Mouse (Mus musculus): ENCODE results near the gene Gm5678. TPM values are rescaled to one million over a fixed set of nuclear protein-coding genes. Genes with fewer than 3 reads are reported as not detected.
"Not testable (repeated sequence)": the region's sequence is repeated elsewhere in the genome, so short reads cannot be mapped to it uniquely, and the experiment has no call there.

Gm5678 gene
- total RNA-seq, 2 experiments from 2014 or later: 2.3 to 4.6 TPM

- DNase-seq (ENCODE audit: low spot score in 2 of 2): peak in 1 of 2 experiments; percentile 1
- no peak for TF ChIP-seq CTCF (conservative IDR thresholded peaks at IDR 0.05)
- H3K27ac ChIP-seq: no peak overlapping the region
- no peak overlapping the region for H3K4me3 ChIP-seq
Measured at GRCm38 (mm10) chr16:93595766-93596165, 32.1 kb upstream of the Gm5678 start.

GRCm38 (mm10) chr16:93596807-93597206 lies 31.1 kb upstream of the Gm5678 start:
- TF ChIP-seq CTCF (conservative IDR thresholded peaks at IDR 0.05): no peak
- peak in 1 of 2 experiments; percentile 0 for DNase-seq (ENCODE audit: low spot score in 2 of 2)
- H3K27ac ChIP-seq: no peak overlapping the region
- no peak overlapping the region for H3K4me3 ChIP-seq

GRCm38 (mm10) chr16:93597551-93597950 lies 30.3 kb upstream of the Gm5678 start:
- no peak overlapping the region for H3K27ac ChIP-seq
- TF ChIP-seq CTCF (conservative IDR thresholded peaks at IDR 0.05): no peak
- peak in 1 of 2 experiments; percentile 5 for DNase-seq (ENCODE audit: low spot score in 2 of 2)
- H3K4me3 ChIP-seq: no peak overlapping the region

GRCm38 (mm10) chr16:93599461-93599860 lies 28.4 kb upstream of the Gm5678 start:
- TF ChIP-seq CTCF (conservative IDR thresholded peaks at IDR 0.05): no peak
- H3K4me3 ChIP-seq: no peak overlapping the region
- peak in 1 of 2 experiments; percentile 2 for DNase-seq (ENCODE audit: low spot score in 2 of 2)
- H3K27ac ChIP-seq: no peak overlapping the region

- peak; percentile 93 to 95 for DNase-seq (ENCODE audit: low spot score in 2 of 2)
- H3K27ac ChIP-seq: peak within 1 kb of the TSS; percentile 93
- peak within 1 kb of the TSS; percentile 62 for H3K4me3 ChIP-seq
- TF ChIP-seq CTCF (conservative IDR thresholded peaks at IDR 0.05): peak; percentile 19
Measured at GRCm38 (mm10) chr16:93603439-93604212, 24.3 kb upstream of the Gm5678 start, which contains the start of gene Setd4. Gene Setd4, minus strand, starts transcription at chr16:93604063.

- no peak for TF ChIP-seq CTCF (conservative IDR thresholded peaks at IDR 0.05)
- Histone ChIP-seq H3K27ac (peak overlapping the region; percentile 93), H3K4me3 (peak overlapping the region; percentile 62)
- DNase-seq (ENCODE audit: low spot score in 2 of 2): peak in 1 of 2 experiments; percentile 38
Measured at GRCm38 (mm10) chr16:93604481-93604969, 23.4 kb upstream of the Gm5678 start.

- H3K27ac ChIP-seq: peak within 1 kb of the TSS; percentile 93
- H3K4me3 ChIP-seq: peak within 1 kb of the TSS; percentile 62
- TF ChIP-seq CTCF (conservative IDR thresholded peaks at IDR 0.05): no peak
- DNase-seq (ENCODE audit: low spot score in 2 of 2): no peak
Measured at GRCm38 (mm10) chr16:93605553-93605952, 22.3 kb upstream of the Gm5678 start, which contains the start of gene Cbr1. Gene Cbr1, plus strand, starts transcription at chr16:93605853.

- TF ChIP-seq CTCF (conservative IDR thresholded peaks at IDR 0.05): no peak
Measured at GRCm38 (mm10) chr16:93606146-93606545, 21.8 kb upstream of the Gm5678 start.

GRCm38 (mm10) chr16:93607669-93608101 lies 20.2 kb upstream of the Gm5678 start:
- peak; percentile 81 to 83 for DNase-seq (ENCODE audit: low spot score in 2 of 2)
- TF ChIP-seq CTCF (conservative IDR thresholded peaks at IDR 0.05): no peak
- H3K4me3 ChIP-seq: peak overlapping the region; percentile 84
- peak overlapping the region; percentile 86 for H3K27ac ChIP-seq

More at GRCm38 (mm10) chr16:93606146-93606545, 21.8 kb upstream of the Gm5678 start:
- no peak overlapping the region for H3K4me3 ChIP-seq
- H3K27ac ChIP-seq: no peak overlapping the region
- peak in 1 of 2 experiments; percentile 5 for DNase-seq (ENCODE audit: low spot score in 2 of 2)

- peak in 1 of 2 experiments; percentile 2 for DNase-seq (ENCODE audit: low spot score in 2 of 2)
Measured at GRCm38 (mm10) chr16:93608731-93609130, 19.2 kb upstream of the Gm5678 start.

GRCm38 (mm10) chr16:93609796-93610195 lies 18.1 kb upstream of the Gm5678 start:
- H3K27ac ChIP-seq: no peak overlapping the region
- TF ChIP-seq CTCF (conservative IDR thresholded peaks at IDR 0.05): no peak
- no peak overlapping the region for H3K4me3 ChIP-seq
- DNase-seq (ENCODE audit: low spot score in 2 of 2): peak in 1 of 2 experiments; percentile 4

More at GRCm38 (mm10) chr16:93608731-93609130, 19.2 kb upstream of the Gm5678 start:
- no peak for TF ChIP-seq CTCF (conservative IDR thresholded peaks at IDR 0.05)
- Histone ChIP-seq H3K4me3 (no peak overlapping the region), H3K27ac (no peak overlapping the region)

GRCm38 (mm10) chr16:93610961-93611360 lies 16.9 kb upstream of the Gm5678 start:
- no peak overlapping the region for H3K4me3 ChIP-seq

GRCm38 (mm10) chr16:93615118-93615870 lies 12.6 kb upstream of the Gm5678 start:
- peak; percentile 32 to 76 for DNase-seq (ENCODE audit: low spot score in 2 of 2)
- TF ChIP-seq CTCF (conservative IDR thresholded peaks at IDR 0.05): peak; percentile 90
- Histone ChIP-seq H3K27ac (no peak overlapping the region), H3K4me3 (no peak overlapping the region)

More at GRCm38 (mm10) chr16:93610961-93611360, 16.9 kb upstream of the Gm5678 start:
- no peak overlapping the region for H3K27ac ChIP-seq
- TF ChIP-seq CTCF (conservative IDR thresholded peaks at IDR 0.05): no peak
- DNase-seq (ENCODE audit: low spot score in 2 of 2): no peak

GRCm38 (mm10) chr16:93623759-93624158 lies 4.1 kb upstream of the Gm5678 start:
- not testable (repeated sequence) for DNase-seq (ENCODE audit: low spot score in 2 of 2); H3K4me3 ChIP-seq; H3K27ac ChIP-seq
